Mouse (Mus musculus) stomach, postnatal 0 days (tissue): Measurements from ENCODE around the gene Sox5.

Experiments used
- CTCF ChIP-seq: IDR thresholded peaks from 2 replicates; pipeline ENCODE4 v1.5.1; 2016; ENCODE audit warnings: antibody characterized with exemption, low read depth, mild to moderate bottlenecking, moderate library complexity
- EP300 ChIP-seq: optimal IDR thresholded peaks from 2 replicates; pipeline ENCODE3; 2016; ENCODE audit warnings: antibody characterized with exemption

DNA sequence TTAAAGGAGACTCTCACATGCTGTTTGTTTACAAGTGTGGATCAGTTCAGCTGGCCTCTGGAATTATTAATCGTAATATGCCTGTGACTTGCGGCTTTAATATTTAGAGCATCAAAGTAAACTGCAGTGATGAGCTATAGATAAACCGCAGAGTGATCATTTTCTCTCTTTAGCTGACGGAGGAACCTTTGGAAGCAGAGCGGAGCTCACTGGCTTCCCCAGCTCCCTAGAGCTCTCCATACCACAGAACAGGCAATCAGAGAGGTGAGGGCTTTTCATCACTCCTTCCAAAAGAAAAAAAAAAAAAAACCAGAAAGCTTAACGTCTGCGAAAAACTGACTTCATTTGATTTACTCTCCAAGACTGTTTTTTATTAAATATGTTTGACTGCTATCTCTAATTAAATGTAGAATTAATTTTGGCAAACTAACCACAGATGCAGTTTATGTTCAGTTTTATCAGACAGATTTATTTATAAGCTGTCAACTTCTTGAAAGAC lies 469.4 kb downstream of the Sox5 start:
- TF ChIP-seq EP300 (no peak), CTCF (no peak)
